Mouse (Mus musculus) C2C12 (cell line): ENCODE data around the gene Wdr25. TPM values are rescaled to one million over a fixed set of nuclear protein-coding genes. Genes with fewer than 3 reads are reported as not detected.

Source experiments
- H3K27me3 ChIP-seq: one replicate; pipeline ENCODE4 v1.6.1; 2011; ENCODE audit not compliant: control insufficient read depth, insufficient read depth, insufficient read length
- H3K36me3 ChIP-seq: one replicate; pipeline ENCODE4 v1.6.1; 2011; ENCODE audit not compliant: control insufficient read depth, insufficient read depth
- H3K4me3 ChIP-seq: one replicate; pipeline ENCODE4 v1.5.1; 2011; ENCODE audit warnings: mild to moderate bottlenecking, control low read depth; ENCODE audit not compliant: poor library complexity, insufficient read depth, severe bottlenecking
- H3K79me2 ChIP-seq: one replicate; pipeline ENCODE4 v1.6.1; 2011; ENCODE audit not compliant: control insufficient read depth, insufficient read depth
- H3K79me3 ChIP-seq: one replicate; pipeline ENCODE4 v1.6.1; 2011; ENCODE audit warnings: low read depth, control low read depth
- H3ac ChIP-seq: one replicate; pipeline ENCODE3; 2011; ENCODE audit warnings: low read depth; ENCODE audit not compliant: control insufficient read depth, insufficient read length
- CEBPB ChIP-seq: IDR thresholded peaks from one replicate; pipeline ENCODE4 v1.6.1; 2011; ENCODE audit warnings: low read depth, mild to moderate bottlenecking, control low read depth, moderate library complexity
- CTCF ChIP-seq: IDR thresholded peaks from one replicate; pipeline ENCODE4 v1.5.1; 2011; ENCODE audit not compliant: control insufficient read depth, insufficient read depth, insufficient read length
- FOSL1 ChIP-seq: IDR thresholded peaks from one replicate; pipeline ENCODE4 v1.8.0; 2011; ENCODE audit warnings: mild to moderate bottlenecking, low read length; ENCODE audit not compliant: poor library complexity, insufficient read depth, severe bottlenecking
- MAX ChIP-seq: IDR thresholded peaks from one replicate; pipeline ENCODE4 v1.6.1; 2011; ENCODE audit warnings: mild to moderate bottlenecking, control low read depth
- MYOD1 ChIP-seq: IDR thresholded peaks from one replicate; pipeline ENCODE4 v1.6.1; 2011; ENCODE audit warnings: low read depth; ENCODE audit not compliant: control insufficient read depth, insufficient read length
- MYOG ChIP-seq: IDR thresholded peaks from one replicate; pipeline ENCODE4 v1.6.1; 2011; ENCODE audit not compliant: control insufficient read depth, insufficient read length; ENCODE audit errors: extremely low read depth
- USF1 ChIP-seq: IDR thresholded peaks from one replicate; pipeline ENCODE4 v1.6.1; 2011; ENCODE audit warnings: low read depth, mild to moderate bottlenecking, control low read depth, moderate library complexity
- polyA plus RNA-seq: library from polyadenylated mRNA; unstranded; fragments of >200 nt; fragmentation: generic; extraction: Trizol; gene quantifications from one replicate; pipeline ENCODE4 v1.2.1, GENCODE M21; 2012; ENCODE audit warnings: missing spikeins

The Wdr25 gene
- polyA plus RNA-seq, 1 experiment: 9.4 TPM

GRCm38 (mm10) chr12:109044497-109044896 is 151.1 kb downstream of the Wdr25 start:
- Histone ChIP-seq H3K79me2 (no peaks in the 10 kb centered on the region), H3K4me3 (no peak overlapping the region), H3ac (no peak overlapping the region), H3K79me3 (no peaks in the 10 kb centered on the region), H3K27me3 (peaks cover 27% of the 10 kb centered on the region), H3K36me3 (no peaks in the 10 kb centered on the region)
- TF ChIP-seq FOSL1 (peak; percentile 5), USF1 (no peak)

- Histone ChIP-seq H3K27me3 (peaks cover 24% of the 10 kb centered on the region), H3K79me3 (no peaks in the 10 kb centered on the region), H3K36me3 (no peaks in the 10 kb centered on the region), H3K4me3 (no peak overlapping the region), H3K79me2 (no peaks in the 10 kb centered on the region), H3ac (no peak overlapping the region)
- TF ChIP-seq MAX (no peak), MYOD1 (no peak), USF1 (no peak), CEBPB (no peak), MYOG (no peak), CTCF (no peak), FOSL1 (no peak)
These were observed 152.2 kb downstream of the Wdr25 start for GRCm38 (mm10) chr12:109045581-109045980.

- Histone ChIP-seq H3K36me3 (no peaks in the 10 kb centered on the region), H3K79me2 (no peaks in the 10 kb centered on the region), H3K79me3 (no peaks in the 10 kb centered on the region), H3ac (no peak overlapping the region), H3K27me3 (no peaks in the 10 kb centered on the region), H3K4me3 (no peak overlapping the region)
- TF ChIP-seq USF1: no peak
- no peak for TF ChIP-seq CEBPB
- TF ChIP-seq CTCF: no peak
- no peak for TF ChIP-seq MAX
- TF ChIP-seq MYOG: no peak
- no peak for TF ChIP-seq MYOD1
- TF ChIP-seq FOSL1: no peak
These were observed 156.5 kb downstream of the Wdr25 start for GRCm38 (mm10) chr12:109049949-109050348.

- TF ChIP-seq USF1 (no peak), MYOG (no peak), CTCF (no peak), CEBPB (no peak), MYOD1 (no peak), MAX (no peak), FOSL1 (no peak)
These were observed 159.8 kb downstream of the Wdr25 start for GRCm38 (mm10) chr12:109053020-109053806.

GRCm38 (mm10) chr12:109057736-109058135 is 164.3 kb downstream of the Wdr25 start:
- Histone ChIP-seq H3K4me3 (no peak overlapping the region), H3ac (no peak overlapping the region), H3K27me3 (peaks cover 17% of the 10 kb centered on the region), H3K79me2 (no peaks in the 10 kb centered on the region), H3K79me3 (no peaks in the 10 kb centered on the region), H3K36me3 (no peaks in the 10 kb centered on the region)
- TF ChIP-seq USF1 (no peak), CTCF (no peak), FOSL1 (no peak), CEBPB (no peak), MYOD1 (no peak), MYOG (no peak), MAX (no peak)

More at GRCm38 (mm10) chr12:109053020-109053806, 159.8 kb downstream of the Wdr25 start:
- no peaks in the 10 kb centered on the region for H3K79me3 ChIP-seq
- H3ac ChIP-seq: no peak overlapping the region
- H3K36me3 ChIP-seq: no peaks in the 10 kb centered on the region
- H3K79me2 ChIP-seq: no peaks in the 10 kb centered on the region
- peaks cover 12% of the 10 kb centered on the region for H3K27me3 ChIP-seq
- H3K4me3 ChIP-seq: no peak overlapping the region

GRCm38 (mm10) chr12:109058660-109059059 is 165.2 kb downstream of the Wdr25 start:
- no peak overlapping the region for H3ac ChIP-seq
- peaks cover 17% of the 10 kb centered on the region for H3K27me3 ChIP-seq
- TF ChIP-seq FOSL1: no peak
- no peak for TF ChIP-seq MAX
- no peak for TF ChIP-seq MYOD1
- no peak for TF ChIP-seq CTCF
- TF ChIP-seq MYOG: no peak
- TF ChIP-seq CEBPB: no peak
- TF ChIP-seq USF1: no peak
- H3K4me3 ChIP-seq: no peak overlapping the region
- no peaks in the 10 kb centered on the region for H3K36me3 ChIP-seq
- H3K79me3 ChIP-seq: no peaks in the 10 kb centered on the region
- no peaks in the 10 kb centered on the region for H3K79me2 ChIP-seq
